Mouse (Mus musculus): ENCODE results near the gene Zg16. TPM values are rescaled to one million over a fixed set of nuclear protein-coding genes. Genes with fewer than 3 reads are reported as not detected.
"Not testable (repeated sequence)": the region's sequence is repeated elsewhere in the genome, so short reads cannot be mapped to it uniquely, and the experiment has no call there.

Zg16 gene
- polyA plus RNA-seq, 1 experiment: not detected

DNA sequence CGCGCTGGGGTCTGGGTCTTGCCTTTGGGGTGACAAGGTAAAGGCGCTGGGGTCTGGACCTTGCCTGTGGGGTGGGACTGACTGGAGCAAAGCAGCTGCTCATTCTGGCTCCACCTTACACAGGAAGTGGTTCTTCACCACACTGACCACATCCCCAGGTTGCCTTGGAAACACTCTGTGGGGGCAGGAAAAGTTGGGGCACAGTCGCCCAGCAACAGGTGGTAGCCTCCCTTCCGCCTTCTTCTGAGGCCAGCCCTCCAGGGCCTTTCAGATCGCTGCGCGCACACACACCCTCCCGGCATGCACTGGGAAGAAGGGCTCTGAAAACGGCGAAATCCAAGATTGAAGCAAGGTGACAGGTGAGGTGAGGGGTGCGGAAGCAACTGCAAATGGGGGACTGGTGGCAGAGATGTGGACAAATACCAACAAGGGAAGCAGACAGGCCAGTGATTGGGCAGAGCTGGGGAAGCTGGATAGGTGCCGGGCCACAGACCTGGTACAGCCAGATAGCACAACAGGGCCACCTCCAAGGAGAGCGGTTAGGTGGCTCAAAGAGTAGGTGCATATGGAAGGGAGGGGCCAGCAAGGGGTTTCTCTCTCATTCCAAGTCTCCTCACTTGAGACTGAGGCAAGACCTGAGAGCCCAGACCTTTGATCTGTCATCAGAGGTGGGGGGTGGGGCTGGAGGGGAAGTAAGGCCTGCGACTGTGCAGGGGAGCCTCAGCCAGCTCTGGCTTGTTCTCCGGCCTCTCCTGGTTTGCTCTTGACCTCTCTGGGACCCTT is 4.2 kb upstream of the Zg16 start, which contains the start of gene AI467606:
TSS of gene AI467606 (plus strand) at position 246 of the 783 bp plus-strand sequence.
- Histone ChIP-seq H3K9me3 (replicated peaks; ENCODE audit: control insufficient read depth, insufficient read depth, low read length, poor library complexity, severe bottlenecking) (no peaks in the 10 kb centered on the region), H3K9ac (ENCODE audit: low read depth, poor library complexity, severe bottlenecking) (peak within 1 kb of the TSS; percentile 39), H3K27me3 (ENCODE audit: control insufficient read depth, insufficient read depth, low read length, poor library complexity, severe bottlenecking) (no peaks in the 10 kb centered on the region), H3K4me1 (ENCODE audit: control insufficient read depth, insufficient read depth, low read length) (no peaks in the 10 kb centered on the region), H3K27ac (ENCODE audit: insufficient read depth, low read length) (peak within 1 kb of the TSS; percentile 33), H3K36me3 (ENCODE audit: control insufficient read depth, insufficient read depth, low read length, poor library complexity, severe bottlenecking) (no peaks in the 10 kb centered on the region), H3K4me3 (ENCODE audit: low read depth, low read length) (peak within 1 kb of the TSS; percentile 64)
- TF ChIP-seq POLR2A (IDR thresholded peaks at IDR 0.05; ENCODE audit: insufficient read depth, low read length) (peak; percentile 9), EP300 (IDR thresholded peaks at IDR 0.05; ENCODE audit: insufficient read depth, low read depth, low read length) (peak; percentile 26; the same call in 1 of the 2 replicates), CTCF (IDR thresholded peaks at IDR 0.05; ENCODE audit: low read depth, low read length) (no peak)

DNA sequence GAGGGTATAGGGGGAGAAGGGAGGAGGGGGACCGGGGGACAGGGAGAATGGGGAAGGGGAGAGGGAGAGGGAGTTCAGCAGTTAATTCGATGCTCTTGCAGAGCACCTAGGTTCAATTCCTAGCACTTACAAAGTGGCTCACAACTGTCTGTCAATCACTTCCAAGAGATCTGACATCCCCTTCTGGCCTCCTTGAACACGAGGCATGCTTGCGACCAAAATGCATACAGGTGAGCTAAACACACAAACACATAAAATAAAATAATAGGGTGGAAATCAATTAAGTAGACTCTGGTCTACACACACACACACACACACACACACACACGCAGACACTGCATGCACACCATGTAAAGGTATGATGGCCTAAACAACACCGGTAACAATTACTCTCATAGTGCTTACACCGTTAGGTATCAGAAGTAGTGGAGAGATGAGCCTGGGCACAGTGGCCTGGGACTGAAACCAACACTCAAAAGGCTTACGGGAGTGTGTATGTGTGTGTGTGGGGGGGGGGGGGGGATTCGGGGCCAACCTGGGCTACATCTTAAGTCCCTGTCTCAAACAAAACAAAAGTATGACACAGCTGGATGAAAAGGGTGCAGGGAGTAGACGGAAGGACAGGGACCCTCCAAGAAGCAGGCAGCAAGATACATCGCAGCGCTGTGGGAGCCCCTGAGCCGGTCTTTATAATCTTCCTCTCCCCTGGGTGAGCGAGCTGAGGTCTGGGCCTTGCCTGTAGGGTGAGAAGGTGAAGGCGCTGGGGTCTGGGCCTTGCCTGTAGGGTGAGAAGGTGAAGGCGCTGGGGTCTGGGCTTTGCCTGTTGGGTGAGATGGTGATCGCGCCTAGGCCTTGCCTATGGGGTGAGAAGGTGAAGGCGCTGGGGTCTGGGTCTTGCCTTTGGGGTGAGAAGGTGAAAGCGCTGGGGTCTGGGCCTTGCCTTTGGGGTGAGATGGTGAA is 3.3 kb upstream of the Zg16 start:
- Histone ChIP-seq H3K9ac (ENCODE audit: low read depth, poor library complexity, severe bottlenecking) (peak overlapping the region; percentile 39), H3K4me3 (ENCODE audit: low read depth, low read length) (peak overlapping the region; percentile 64), H3K4me1 (ENCODE audit: control insufficient read depth, insufficient read depth, low read length) (no peaks in the 10 kb centered on the region), H3K9me3 (replicated peaks; ENCODE audit: control insufficient read depth, insufficient read depth, low read length, poor library complexity, severe bottlenecking) (no peaks in the 10 kb centered on the region), H3K27ac (ENCODE audit: insufficient read depth, low read length) (peak overlapping the region; percentile 10), H3K36me3 (ENCODE audit: control insufficient read depth, insufficient read depth, low read length, poor library complexity, severe bottlenecking) (no peaks in the 10 kb centered on the region), H3K27me3 (ENCODE audit: control insufficient read depth, insufficient read depth, low read length, poor library complexity, severe bottlenecking) (no peaks in the 10 kb centered on the region)
- TF ChIP-seq EP300 (IDR thresholded peaks at IDR 0.05; ENCODE audit: insufficient read depth, low read depth, low read length): no peak
- TF ChIP-seq POLR2A (IDR thresholded peaks at IDR 0.05; ENCODE audit: insufficient read depth, low read length): no peak
- TF ChIP-seq CTCF (IDR thresholded peaks at IDR 0.05; ENCODE audit: low read depth, low read length): no peak

DNA sequence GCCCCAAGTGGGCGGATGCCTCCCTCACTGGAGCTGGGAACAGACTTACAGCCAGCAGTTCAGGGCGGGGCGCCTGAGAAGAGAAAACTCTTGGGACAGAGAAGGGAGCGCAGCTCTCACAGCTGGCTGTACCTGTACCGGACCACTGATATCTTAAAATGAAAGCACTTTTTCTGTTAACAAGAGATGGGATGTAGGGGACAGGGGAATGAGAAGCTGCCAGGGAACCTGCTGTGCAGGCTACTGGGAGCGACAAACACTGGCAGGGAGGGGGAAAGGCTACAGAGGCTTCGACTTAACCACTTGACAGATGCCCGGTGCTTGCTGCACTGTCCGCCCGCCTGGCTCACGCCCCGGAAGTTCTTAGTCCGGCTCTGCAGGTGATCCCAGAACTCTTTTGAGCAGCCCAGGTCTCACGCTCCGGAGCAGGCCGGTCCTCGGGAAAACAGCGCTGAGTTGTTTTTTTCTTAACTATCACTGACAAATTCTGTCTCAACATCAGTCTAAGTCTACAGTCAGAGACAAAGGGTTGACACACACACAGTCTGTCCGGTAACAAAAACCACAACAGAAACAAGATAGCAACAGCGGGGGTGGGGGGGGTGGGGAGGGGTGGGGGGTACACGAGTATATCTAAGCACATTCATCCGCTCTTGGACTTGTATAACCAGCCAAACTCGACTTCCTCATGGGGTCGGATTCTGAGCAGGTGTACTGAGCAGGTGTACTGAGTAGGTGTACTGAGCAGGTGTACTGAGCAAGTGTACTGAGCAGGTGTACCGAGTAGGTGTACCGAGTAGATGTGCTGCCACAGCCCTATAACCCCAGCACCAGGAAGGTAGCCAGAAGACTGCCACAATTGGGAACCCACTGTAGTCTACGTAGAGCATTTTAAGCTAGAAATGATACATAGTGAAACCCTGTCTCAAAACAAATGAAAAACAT is 2.0 kb upstream of the Zg16 start:
- no peaks in the 10 kb centered on the region for H3K9me3 ChIP-seq (replicated peaks; ENCODE audit: control insufficient read depth, insufficient read depth, low read length, poor library complexity, severe bottlenecking)
- H3K36me3 ChIP-seq (ENCODE audit: control insufficient read depth, insufficient read depth, low read length, poor library complexity, severe bottlenecking): no peaks in the 10 kb centered on the region
- H3K9ac ChIP-seq (ENCODE audit: low read depth, poor library complexity, severe bottlenecking): peak overlapping the region; percentile 42; the same call in 1 of the 2 replicates
- peak overlapping the region; percentile 50 for H3K4me3 ChIP-seq (ENCODE audit: low read depth, low read length)
- H3K27me3 ChIP-seq (ENCODE audit: control insufficient read depth, insufficient read depth, low read length, poor library complexity, severe bottlenecking): no peaks in the 10 kb centered on the region
- peak overlapping the region; percentile 47 for H3K27ac ChIP-seq (ENCODE audit: insufficient read depth, low read length)
- TF ChIP-seq CTCF (IDR thresholded peaks at IDR 0.05; ENCODE audit: low read depth, low read length) (no peak), EP300 (IDR thresholded peaks at IDR 0.05; ENCODE audit: insufficient read depth, low read depth, low read length) (0 out of 2 replicates have a peak, but pooled peaks have one; percentile 16)
- H3K4me1 ChIP-seq (ENCODE audit: control insufficient read depth, insufficient read depth, low read length): no peaks in the 10 kb centered on the region

DNA sequence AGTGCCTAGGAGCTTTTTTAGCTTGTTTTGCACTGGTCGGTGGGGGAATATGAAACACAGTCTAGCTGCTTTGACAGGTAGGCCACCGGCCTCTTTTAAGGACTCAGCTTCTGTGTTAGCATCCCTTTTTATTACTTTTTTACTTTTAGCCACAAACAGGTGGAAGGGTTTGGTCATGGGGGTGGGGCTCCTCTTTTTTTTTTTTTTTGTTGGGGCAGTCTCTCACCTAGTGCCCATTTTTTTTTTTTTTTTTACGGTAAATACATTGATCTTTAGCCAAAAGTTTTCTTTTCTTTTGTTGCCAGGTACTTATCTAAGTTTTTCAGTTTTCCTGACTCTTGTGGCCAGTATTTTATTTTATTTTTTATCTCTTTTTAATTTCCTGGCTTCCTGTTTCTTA is 955 bp upstream of the Zg16 start:
- H3K4me3 ChIP-seq (ENCODE audit: low read depth, low read length): no peak overlapping the region
- H3K9ac ChIP-seq (ENCODE audit: low read depth, poor library complexity, severe bottlenecking): no peak overlapping the region
- H3K27ac ChIP-seq (ENCODE audit: insufficient read depth, low read length): no peak overlapping the region
- H3K36me3 ChIP-seq (ENCODE audit: control insufficient read depth, insufficient read depth, low read length, poor library complexity, severe bottlenecking): no peaks in the 10 kb centered on the region
- TF ChIP-seq CTCF (IDR thresholded peaks at IDR 0.05; ENCODE audit: low read depth, low read length): no peak
- TF ChIP-seq POLR2A (IDR thresholded peaks at IDR 0.05; ENCODE audit: insufficient read depth, low read length): no peak
- TF ChIP-seq EP300 (IDR thresholded peaks at IDR 0.05; ENCODE audit: insufficient read depth, low read depth, low read length): no peak
- no peaks in the 10 kb centered on the region for H3K4me1 ChIP-seq (ENCODE audit: control insufficient read depth, insufficient read depth, low read length)
- no peaks in the 10 kb centered on the region for H3K27me3 ChIP-seq (ENCODE audit: control insufficient read depth, insufficient read depth, low read length, poor library complexity, severe bottlenecking)
- H3K9me3 ChIP-seq (replicated peaks; ENCODE audit: control insufficient read depth, insufficient read depth, low read length, poor library complexity, severe bottlenecking): no peaks in the 10 kb centered on the region

DNA sequence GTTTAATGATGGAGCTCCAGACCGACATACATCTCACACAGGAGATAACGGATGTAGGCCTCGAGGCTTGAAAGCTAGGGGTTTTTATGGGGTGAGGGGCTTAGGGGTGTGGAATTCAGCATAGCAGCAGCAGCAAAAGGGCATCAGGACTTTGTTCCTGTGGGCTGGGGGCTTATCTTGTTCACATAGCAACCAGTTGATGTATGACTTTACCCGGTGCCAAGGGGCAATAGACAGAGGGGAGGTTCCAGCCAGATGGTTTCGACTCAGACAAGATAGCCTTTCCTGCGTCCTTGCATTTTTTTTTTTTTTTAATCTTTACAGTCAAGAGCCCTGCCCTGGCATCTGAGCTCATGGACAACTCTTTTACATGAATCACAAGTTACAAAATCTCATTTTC is 1.4 kb downstream of the Zg16 start:
- not testable (repeated sequence) for H3K9me3 ChIP-seq (replicated peaks; ENCODE audit: control insufficient read depth, insufficient read depth, low read length, poor library complexity, severe bottlenecking); H3K4me3 ChIP-seq (ENCODE audit: low read depth, low read length); H3K27ac ChIP-seq (ENCODE audit: insufficient read depth, low read length); H3K36me3 ChIP-seq (ENCODE audit: control insufficient read depth, insufficient read depth, low read length, poor library complexity, severe bottlenecking); H3K9ac ChIP-seq (ENCODE audit: low read depth, poor library complexity, severe bottlenecking); H3K27me3 ChIP-seq (ENCODE audit: control insufficient read depth, insufficient read depth, low read length, poor library complexity, severe bottlenecking); H3K4me1 ChIP-seq (ENCODE audit: control insufficient read depth, insufficient read depth, low read length)

Data from ES-Bruce4 (cell line).